Mouse (Mus musculus) spleen, adult 2 months (tissue): ENCODE results near the gene Arid1b. TPM values are rescaled to one million over a fixed set of nuclear protein-coding genes. Genes with fewer than 3 reads are reported as not detected.
A peak's percentile ranks its signal among the peaks of the same experiment; 100 is the strongest.

Source experiments
- DNase-seq, 2 experiments: peaks; one replicate each; pipeline versions ENCODE4 v3.0.0 to v3.0.0-alpha.2; 2012 to 2021; ENCODE audit warnings: low spot score in 2 of 2, low read depth in 1 of 2
- H3K27ac ChIP-seq: fragments of 200-500 bp; 2 replicates; pipeline ENCODE4 v1.5.1; 2012; ENCODE audit warnings: low read length, inconsistent platforms; ENCODE audit not compliant: insufficient read depth
- H3K27me3 ChIP-seq: fragments of 200-500 bp; 2 replicates; pipeline ENCODE4 v1.6.1; 2012; ENCODE audit warnings: mild to moderate bottlenecking, moderate library complexity, low read length, inconsistent platforms; ENCODE audit not compliant: control insufficient read depth, insufficient read depth
- H3K36me3 ChIP-seq: fragments of 200-500 bp; 2 replicates; pipeline ENCODE4 v1.6.1; 2012; ENCODE audit warnings: mild to moderate bottlenecking, low read length, inconsistent platforms; ENCODE audit not compliant: control insufficient read depth, insufficient read depth
- H3K4me1 ChIP-seq: fragments of 200-500 bp; 2 replicates; pipeline ENCODE4 v1.6.1; 2011; ENCODE audit warnings: inconsistent platforms; ENCODE audit not compliant: control insufficient read depth, insufficient read depth, insufficient read length
- H3K4me3 ChIP-seq: fragments of 200-500 bp; 2 replicates; pipeline ENCODE4 v1.5.1; 2011; ENCODE audit warnings: mild to moderate bottlenecking, inconsistent platforms; ENCODE audit not compliant: insufficient read depth, insufficient read length; ENCODE audit errors: extremely low read depth
- CTCF ChIP-seq: fragments of 200-500 bp; IDR thresholded peaks from 2 replicates; pipeline ENCODE4 v1.5.1; 2011; ENCODE audit warnings: mild to moderate bottlenecking, inconsistent platforms; ENCODE audit not compliant: insufficient read depth, insufficient read length, insufficient replicate concordance; ENCODE audit errors: extremely low read depth
- POLR2A ChIP-seq: fragments of 200-500 bp; IDR thresholded peaks from 2 replicates; pipeline ENCODE4 v1.6.1; 2011; ENCODE audit warnings: low read depth, low read length, inconsistent platforms
- WGBS: fragments of 180-500 bp; shearing (Covaris S2); methylation state at CpG from one replicate; pipeline ENCODE4 v1.1.7; 2018; 5-methylcytosine and 5-hydroxymethylcytosine counted together
- polyA plus RNA-seq: library from polyadenylated mRNA; depleted of rRNA; stranded (reverse); fragments of >200 nt; gene quantifications from 2 replicates; pipeline ENCODE4 v1.2.3, GENCODE M21; 2012

Arid1b gene
- polyA plus RNA-seq, 1 experiment: 53.5 TPM

GRCm38 (mm10) chr17:5185501-5185900, 191.4 kb downstream of the Arid1b start:
- peaks cover 25% of the 10 kb centered on the region; the same call in 1 of the 2 replicates for H3K4me1 ChIP-seq
- WGBS: 27% methylated on average over 4 of the region's 4 CpGs
- H3K27ac ChIP-seq: peak overlapping the region; percentile 77
- H3K4me3 ChIP-seq: no peak overlapping the region
- no peaks in the 10 kb centered on the region for H3K36me3 ChIP-seq
- no peak for DNase-seq
- no peaks in the 10 kb centered on the region for H3K27me3 ChIP-seq
- TF ChIP-seq CTCF: no peak
- no peak for TF ChIP-seq POLR2A

GRCm38 (mm10) chr17:5187546-5187945, 193.4 kb downstream of the Arid1b start:
- TF ChIP-seq CTCF: peak; percentile 15; the same call in 1 of the 2 replicates
- TF ChIP-seq POLR2A: no peak
- no peak overlapping the region for H3K4me3 ChIP-seq
- H3K4me1 ChIP-seq: peaks cover 13% of the 10 kb centered on the region; the same call in 1 of the 2 replicates
- DNase-seq: peak in 1 of 2 experiments; percentile 49
- H3K36me3 ChIP-seq: no peaks in the 10 kb centered on the region
- 86% methylated on average over 2 of the region's 2 CpGs for WGBS
- H3K27ac ChIP-seq: peak overlapping the region; percentile 36; the same call in 1 of the 2 replicates
- no peaks in the 10 kb centered on the region for H3K27me3 ChIP-seq

GRCm38 (mm10) chr17:5188400-5188799, 194.3 kb downstream of the Arid1b start:
- H3K36me3 ChIP-seq: no peaks in the 10 kb centered on the region
- H3K4me1 ChIP-seq: peaks cover 12% of the 10 kb centered on the region; the same call in 1 of the 2 replicates
- H3K27ac ChIP-seq: no peak overlapping the region
- 76% methylated on average over 7 of the region's 7 CpGs for WGBS
- TF ChIP-seq POLR2A (no peak), CTCF (no peak)
- H3K27me3 ChIP-seq: no peaks in the 10 kb centered on the region
- H3K4me3 ChIP-seq: no peak overlapping the region
- no peak for DNase-seq

GRCm38 (mm10) chr17:5189551-5190351, 195.6 kb downstream of the Arid1b start:
- Histone ChIP-seq H3K27me3 (no peaks in the 10 kb centered on the region), H3K27ac (peak overlapping the region; percentile 99), H3K4me1 (peaks cover 21% of the 10 kb centered on the region; the same call in 1 of the 2 replicates), H3K4me3 (peak overlapping the region; percentile 87), H3K36me3 (no peaks in the 10 kb centered on the region)
- 2% methylated on average over 40 of the region's 40 CpGs for WGBS
- TF ChIP-seq CTCF (0 out of 2 replicates have a peak, but pooled peaks have one; percentile 0), POLR2A (peak; percentile 77)
- peak; percentile 64 to 91 for DNase-seq

- Histone ChIP-seq H3K4me1 (peaks cover 22% of the 10 kb centered on the region; the same call in 1 of the 2 replicates), H3K4me3 (peak overlapping the region; percentile 87; the same call in 1 of the 2 replicates), H3K36me3 (no peaks in the 10 kb centered on the region), H3K27ac (peak overlapping the region; percentile 50), H3K27me3 (no peaks in the 10 kb centered on the region)
- WGBS: 17% methylated on average over 3 of the region's 3 CpGs
- TF ChIP-seq POLR2A (no peak), CTCF (no peak)
- DNase-seq: no peak
Observed at GRCm38 (mm10) chr17:5190367-5190766, 196.2 kb downstream of the Arid1b start.

GRCm38 (mm10) chr17:5194157-5194916, 200.2 kb downstream of the Arid1b start:
- TF ChIP-seq CTCF: no peak
- TF ChIP-seq POLR2A: no peak
- 0 out of 2 replicates have a peak overlapping the region, but pooled peaks have one; percentile 19 for H3K27ac ChIP-seq
- peaks cover 22% of the 10 kb centered on the region; the same call in 1 of the 2 replicates for H3K4me1 ChIP-seq
- no peaks in the 10 kb centered on the region for H3K27me3 ChIP-seq
- no peak overlapping the region for H3K4me3 ChIP-seq
- no peak for DNase-seq
- WGBS: 82% methylated on average over 8 of the region's 8 CpGs
- no peaks in the 10 kb centered on the region for H3K36me3 ChIP-seq
